Mouse (Mus musculus): ENCODE measurements around the gene Sh3bgrl3. TPM values are rescaled to one million over a fixed set of nuclear protein-coding genes. Genes with fewer than 3 reads are reported as not detected.

The Sh3bgrl3 gene
- polyA plus RNA-seq, 1 experiment from 2014 or later = 220 TPM

DNA sequence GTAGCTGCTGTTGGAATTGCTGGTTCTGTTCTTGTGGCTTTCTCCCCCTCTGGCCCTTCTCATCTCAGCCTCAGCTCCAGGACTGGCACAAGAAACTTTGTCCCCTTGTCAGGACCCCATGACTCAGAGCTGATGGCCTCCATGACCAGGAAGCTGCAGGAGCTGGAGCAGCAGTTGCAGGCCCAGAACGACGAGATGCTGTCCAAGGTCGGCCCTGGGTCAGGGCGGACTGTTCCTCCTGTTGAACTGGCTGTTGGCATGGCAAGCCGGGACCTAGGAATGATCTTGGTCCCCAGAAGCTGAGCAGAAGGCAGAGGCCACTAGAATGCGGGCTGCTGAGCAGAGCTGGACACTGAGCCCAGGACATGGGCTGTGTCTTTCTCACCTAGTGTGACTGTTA is 16.2 kb downstream of the Sh3bgrl3 start:
- Histone ChIP-seq H3K4me3 (ENCODE audit: low read depth, low read length) (no peak overlapping the region), H3K27ac (ENCODE audit: low read depth, low read length) (no peak overlapping the region), H3K4me2 (no peak overlapping the region), H3K27me3 (ENCODE audit: control insufficient read depth, insufficient read depth, low read length) (0 out of 2 replicates have a peak, but pooled peaks cover 2% of the 10 kb centered on the region), H3K9ac (ENCODE audit: low read depth, low read length) (no peak overlapping the region), H3K9me3 (replicated peaks; ENCODE audit: control insufficient read depth, low read length) (no peaks in the 10 kb centered on the region), H3K4me1 (ENCODE audit: control insufficient read depth, insufficient read depth, low read length) (peaks cover 10% of the 10 kb centered on the region), H3K36me3 (ENCODE audit: control insufficient read depth, insufficient read depth, low read length) (no peaks in the 10 kb centered on the region)
- ATAC-seq (replicated peaks; ENCODE audit: insufficient number of reproducible peaks, low FRiP score, low TSS enrichment) = no peak
- 57% methylated on average over 6 of the region's 6 CpGs for WGBS (ENCODE audit: insufficient replicate concordance)

DNA sequence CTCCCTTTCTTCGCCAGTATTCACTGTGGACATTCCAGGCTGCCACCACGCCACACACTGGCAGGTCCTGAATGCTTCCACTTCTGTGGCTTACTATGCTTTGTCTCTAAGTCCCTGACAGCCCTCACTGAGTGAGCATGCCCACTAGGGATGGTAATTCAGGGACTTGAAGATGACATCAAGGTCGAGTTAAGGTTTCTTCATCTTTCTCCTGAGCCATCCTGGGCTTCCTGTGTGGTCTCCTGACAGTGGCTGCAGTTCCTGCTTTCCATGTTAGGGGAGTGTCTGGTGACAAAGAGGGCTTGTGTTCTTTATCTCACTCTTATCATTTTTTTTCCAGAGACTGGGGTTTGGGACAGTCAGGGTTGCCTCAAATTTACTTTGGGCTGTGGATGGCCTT is 17.9 kb downstream of the Sh3bgrl3 start:
- H3K36me3 ChIP-seq (ENCODE audit: control insufficient read depth, insufficient read depth, low read length) = no peaks in the 10 kb centered on the region
- H3K27ac ChIP-seq (ENCODE audit: low read depth, low read length) = no peak overlapping the region
- 39% methylated on average over 3 of the region's 3 CpGs for WGBS (ENCODE audit: insufficient replicate concordance)
- 0 out of 2 replicates have a peak overlapping the region, but pooled peaks have one; percentile 46 for H3K9ac ChIP-seq (ENCODE audit: low read depth, low read length)
- no peaks in the 10 kb centered on the region for H3K9me3 ChIP-seq (replicated peaks; ENCODE audit: control insufficient read depth, low read length)
- no peak overlapping the region for H3K4me3 ChIP-seq (ENCODE audit: low read depth, low read length)
- 0 out of 2 replicates have a peak, but pooled peaks cover 2% of the 10 kb centered on the region for H3K27me3 ChIP-seq (ENCODE audit: control insufficient read depth, insufficient read depth, low read length)
- no peak overlapping the region for H3K4me2 ChIP-seq
- peaks cover 10% of the 10 kb centered on the region for H3K4me1 ChIP-seq (ENCODE audit: control insufficient read depth, insufficient read depth, low read length)
- ATAC-seq (replicated peaks; ENCODE audit: insufficient number of reproducible peaks, low FRiP score, low TSS enrichment) = no peak

DNA sequence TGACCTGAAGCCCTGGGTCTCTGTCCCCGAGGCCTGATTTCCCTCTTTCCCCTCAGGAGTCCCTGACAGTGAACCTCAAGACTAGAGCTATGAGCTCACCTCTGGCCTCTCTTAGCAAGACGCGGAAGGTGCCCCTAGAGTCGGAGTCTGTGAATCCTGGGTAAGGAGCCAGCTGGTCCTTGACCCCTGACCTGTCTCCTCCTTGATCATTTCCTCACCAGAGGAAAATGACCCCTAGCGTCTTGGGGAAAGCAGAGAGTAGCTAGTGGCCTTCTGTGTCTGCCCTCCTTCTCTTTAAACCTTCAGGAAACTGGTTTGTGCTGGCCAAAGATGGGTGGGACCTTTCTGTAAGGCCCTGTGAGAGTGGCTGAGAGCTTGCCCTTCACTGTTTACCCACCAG is 20.4 kb downstream of the Sh3bgrl3 start:
- Histone ChIP-seq H3K4me3 (ENCODE audit: low read depth, low read length) (no peak overlapping the region), H3K9ac (ENCODE audit: low read depth, low read length) (no peak overlapping the region), H3K4me1 (ENCODE audit: control insufficient read depth, insufficient read depth, low read length) (peaks cover 6% of the 10 kb centered on the region), H3K27ac (ENCODE audit: low read depth, low read length) (no peak overlapping the region), H3K9me3 (replicated peaks; ENCODE audit: control insufficient read depth, low read length) (no peaks in the 10 kb centered on the region), H3K36me3 (ENCODE audit: control insufficient read depth, insufficient read depth, low read length) (no peaks in the 10 kb centered on the region), H3K4me2 (no peak overlapping the region), H3K27me3 (ENCODE audit: control insufficient read depth, insufficient read depth, low read length) (0 out of 2 replicates have a peak, but pooled peaks cover 2% of the 10 kb centered on the region)
- no peak for ATAC-seq (replicated peaks; ENCODE audit: insufficient number of reproducible peaks, low FRiP score, low TSS enrichment)
- 41% methylated on average over 5 of the region's 5 CpGs for WGBS (ENCODE audit: insufficient replicate concordance)

DNA sequence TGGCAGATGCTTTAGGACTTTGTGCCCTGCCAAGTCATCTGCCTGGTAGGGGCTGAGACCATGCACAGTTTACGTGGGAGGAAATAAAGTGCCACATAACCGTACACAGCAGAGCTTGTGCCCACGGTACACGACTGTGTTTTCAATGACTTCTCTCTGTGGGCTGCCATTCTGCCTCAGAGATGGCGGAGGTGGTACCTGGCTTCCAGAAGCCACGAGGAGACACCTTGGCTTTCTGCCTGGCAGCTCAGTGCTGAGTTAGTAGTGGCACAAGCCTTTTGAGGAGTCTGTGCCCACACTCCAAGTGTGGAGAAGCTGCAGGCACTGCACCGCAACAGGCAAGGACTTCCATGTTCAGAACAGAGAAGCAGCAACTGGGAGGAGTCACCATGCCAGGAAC is 20.9 kb downstream of the Sh3bgrl3 start:
- H3K9ac ChIP-seq (ENCODE audit: low read depth, low read length) = no peak overlapping the region
- no peak for ATAC-seq (replicated peaks; ENCODE audit: insufficient number of reproducible peaks, low FRiP score, low TSS enrichment)

DNA sequence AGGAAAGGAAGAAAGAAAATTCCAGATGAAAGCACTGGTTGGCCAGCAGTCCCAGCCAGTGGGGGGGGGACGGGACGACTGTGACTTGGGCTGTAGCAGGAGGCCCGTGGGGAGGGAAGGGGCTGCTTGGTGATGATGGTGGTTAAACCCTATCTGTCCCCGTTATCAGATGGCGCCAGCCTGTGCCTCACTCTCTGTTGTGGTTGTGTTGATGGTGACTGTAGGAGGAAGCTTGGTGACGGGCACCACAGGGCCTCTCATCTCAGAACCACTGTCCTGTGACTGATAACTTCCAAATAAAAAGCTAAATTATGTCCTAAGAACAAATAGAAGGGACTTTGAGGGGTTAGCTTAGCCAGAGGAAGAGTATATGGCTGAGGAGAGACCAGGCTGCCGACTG is 22.5 kb downstream of the Sh3bgrl3 start:
- H3K4me1 ChIP-seq (ENCODE audit: control insufficient read depth, insufficient read depth, low read length) = peaks cover 6% of the 10 kb centered on the region
- no peak overlapping the region for H3K4me3 ChIP-seq (ENCODE audit: low read depth, low read length)
- no peak for ATAC-seq (replicated peaks; ENCODE audit: insufficient number of reproducible peaks, low FRiP score, low TSS enrichment)
- H3K36me3 ChIP-seq (ENCODE audit: control insufficient read depth, insufficient read depth, low read length) = no peaks in the 10 kb centered on the region
- H3K4me2 ChIP-seq = no peak overlapping the region
- no peaks in the 10 kb centered on the region for H3K9me3 ChIP-seq (replicated peaks; ENCODE audit: control insufficient read depth, low read length)
- WGBS (ENCODE audit: insufficient replicate concordance) = 54% methylated on average over 7 of the region's 7 CpGs
- 0 out of 2 replicates have a peak, but pooled peaks cover 2% of the 10 kb centered on the region for H3K27me3 ChIP-seq (ENCODE audit: control insufficient read depth, insufficient read depth, low read length)
- H3K27ac ChIP-seq (ENCODE audit: low read depth, low read length) = no peak overlapping the region
- H3K9ac ChIP-seq (ENCODE audit: low read depth, low read length) = no peak overlapping the region

More for the DNA sequence above, 20.9 kb downstream of the Sh3bgrl3 start:
- H3K27me3 ChIP-seq (ENCODE audit: control insufficient read depth, insufficient read depth, low read length) = 0 out of 2 replicates have a peak, but pooled peaks cover 2% of the 10 kb centered on the region
- WGBS (ENCODE audit: insufficient replicate concordance) = 86% methylated on average over 7 of the region's 7 CpGs
- H3K36me3 ChIP-seq (ENCODE audit: control insufficient read depth, insufficient read depth, low read length) = no peaks in the 10 kb centered on the region
- H3K27ac ChIP-seq (ENCODE audit: low read depth, low read length) = no peak overlapping the region
- no peak overlapping the region for H3K4me2 ChIP-seq
- no peaks in the 10 kb centered on the region for H3K9me3 ChIP-seq (replicated peaks; ENCODE audit: control insufficient read depth, low read length)
- no peak overlapping the region for H3K4me3 ChIP-seq (ENCODE audit: low read depth, low read length)
- H3K4me1 ChIP-seq (ENCODE audit: control insufficient read depth, insufficient read depth, low read length) = peaks cover 6% of the 10 kb centered on the region

DNA sequence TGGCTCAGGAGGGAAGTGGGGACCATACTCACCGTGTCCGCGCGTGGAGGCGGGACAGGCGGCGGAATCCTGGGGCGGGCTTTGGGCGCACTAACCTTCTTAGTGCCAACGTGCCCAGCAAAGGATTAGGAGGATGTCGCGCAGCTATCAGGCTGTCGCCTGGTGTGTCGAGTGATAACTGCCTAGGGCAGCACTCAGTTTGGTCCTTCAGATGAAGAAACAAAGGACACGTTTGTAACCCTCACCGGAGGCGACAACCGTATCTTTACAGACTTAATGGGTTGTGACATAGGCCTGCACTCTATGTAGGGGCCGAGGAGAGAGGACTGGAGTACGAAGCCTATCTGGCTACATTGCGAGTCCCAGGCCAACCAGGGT is 25.9 kb downstream of the Sh3bgrl3 start:
- 3% methylated on average over 21 of the region's 21 CpGs for WGBS (ENCODE audit: insufficient replicate concordance)
- no peak overlapping the region for H3K27ac ChIP-seq (ENCODE audit: low read depth, low read length)
- no peaks in the 10 kb centered on the region for H3K9me3 ChIP-seq (replicated peaks; ENCODE audit: control insufficient read depth, low read length)
- ATAC-seq (replicated peaks; ENCODE audit: insufficient number of reproducible peaks, low FRiP score, low TSS enrichment) = no peak
- H3K27me3 ChIP-seq (ENCODE audit: control insufficient read depth, insufficient read depth, low read length) = no peaks in the 10 kb centered on the region
- peak overlapping the region; percentile 68 for H3K4me3 ChIP-seq (ENCODE audit: low read depth, low read length)
- H3K36me3 ChIP-seq (ENCODE audit: control insufficient read depth, insufficient read depth, low read length) = no peaks in the 10 kb centered on the region
- H3K4me1 ChIP-seq (ENCODE audit: control insufficient read depth, insufficient read depth, low read length) = peaks cover 6% of the 10 kb centered on the region; the same call in 1 of the 2 replicates
- peak overlapping the region; percentile 74 for H3K4me2 ChIP-seq
- peak overlapping the region; percentile 50 for H3K9ac ChIP-seq (ENCODE audit: low read depth, low read length)

DNA sequence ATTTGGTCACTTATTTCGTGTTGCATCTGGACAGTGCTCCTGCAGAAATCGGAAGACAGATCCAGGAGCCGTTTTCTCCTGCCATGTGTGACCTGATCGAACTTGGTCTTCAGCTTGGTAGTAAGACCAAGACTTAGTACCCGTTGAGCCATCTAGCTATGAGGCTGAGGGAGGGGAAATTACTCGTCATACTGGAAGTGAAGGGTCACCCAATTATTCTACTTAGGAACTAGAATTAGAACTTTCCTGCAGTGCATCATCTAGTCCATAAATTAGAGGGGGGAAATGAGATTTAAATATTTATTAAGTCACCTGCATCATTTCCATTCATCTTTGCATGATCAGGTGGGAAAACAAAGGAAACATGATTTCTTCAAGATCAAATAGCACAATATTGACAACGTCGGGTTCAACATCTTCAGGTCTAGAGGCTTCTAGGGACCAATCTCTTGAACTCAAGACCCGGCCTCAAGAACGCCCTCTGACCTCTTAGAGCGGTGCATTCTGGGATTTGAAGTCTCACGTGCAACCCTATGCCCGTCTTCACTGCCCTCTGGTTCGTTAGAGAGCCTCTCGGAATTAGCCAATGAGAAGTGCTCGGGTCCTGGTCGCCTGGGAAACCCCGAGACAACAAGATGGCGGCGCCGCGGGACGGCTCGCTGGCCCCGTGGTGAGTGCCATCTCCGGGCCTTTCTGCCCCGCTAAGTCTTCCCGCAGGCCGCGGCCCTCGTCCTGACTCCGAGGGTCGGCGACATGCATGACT is 26.4 kb downstream of the Sh3bgrl3 start, which contains the start of gene Ubxn11:
Gene Ubxn11, plus strand, starts transcription at position 592 of the 763 bp plus-strand sequence.
- Histone ChIP-seq H3K9ac (ENCODE audit: low read depth, low read length) (peak within 1 kb of the TSS; percentile 50), H3K4me2 (peak within 1 kb of the TSS; percentile 74), H3K27ac (ENCODE audit: low read depth, low read length) (no peak within 1 kb of the TSS), H3K9me3 (replicated peaks; ENCODE audit: control insufficient read depth, low read length) (no peaks in the 10 kb centered on the region), H3K27me3 (ENCODE audit: control insufficient read depth, insufficient read depth, low read length) (no peaks in the 10 kb centered on the region), H3K36me3 (ENCODE audit: control insufficient read depth, insufficient read depth, low read length) (no peaks in the 10 kb centered on the region), H3K4me3 (ENCODE audit: low read depth, low read length) (peak within 1 kb of the TSS; percentile 68), H3K4me1 (ENCODE audit: control insufficient read depth, insufficient read depth, low read length) (peaks cover 6% of the 10 kb centered on the region; the same call in 1 of the 2 replicates)
- 18% methylated on average over 34 of the region's 34 CpGs for WGBS (ENCODE audit: insufficient replicate concordance)
- ATAC-seq (replicated peaks; ENCODE audit: insufficient number of reproducible peaks, low FRiP score, low TSS enrichment) = peak; percentile 83

DNA sequence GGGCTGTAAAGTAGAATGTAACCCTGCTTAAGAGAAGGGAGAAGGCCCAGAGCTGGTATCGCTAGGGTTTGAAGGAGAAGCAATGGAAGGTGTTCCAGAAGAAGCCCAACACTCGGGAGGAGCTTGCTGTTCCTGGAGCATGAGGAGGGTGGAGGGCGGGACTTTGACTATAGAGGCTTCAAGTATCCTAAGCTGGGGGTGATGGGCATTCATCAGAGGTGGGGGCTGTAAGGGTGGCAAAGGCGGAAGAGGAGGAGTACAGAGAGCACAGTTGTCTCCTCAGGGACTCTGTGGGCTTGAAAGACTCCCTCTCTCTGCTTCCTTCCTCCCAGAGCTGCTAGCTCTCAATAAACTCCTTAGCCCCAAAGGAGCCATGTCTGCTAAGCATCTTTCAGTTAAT is 28.3 kb downstream of the Sh3bgrl3 start:
- Histone ChIP-seq H3K36me3 (ENCODE audit: control insufficient read depth, insufficient read depth, low read length) (no peaks in the 10 kb centered on the region), H3K27ac (ENCODE audit: low read depth, low read length) (no peak overlapping the region), H3K4me2 (no peak overlapping the region), H3K27me3 (ENCODE audit: control insufficient read depth, insufficient read depth, low read length) (no peaks in the 10 kb centered on the region), H3K4me1 (ENCODE audit: control insufficient read depth, insufficient read depth, low read length) (peaks cover 6% of the 10 kb centered on the region; the same call in 1 of the 2 replicates), H3K9ac (ENCODE audit: low read depth, low read length) (no peak overlapping the region), H3K4me3 (ENCODE audit: low read depth, low read length) (no peak overlapping the region), H3K9me3 (replicated peaks; ENCODE audit: control insufficient read depth, low read length) (no peaks in the 10 kb centered on the region)
- 69% methylated on average over 4 of the region's 4 CpGs for WGBS (ENCODE audit: insufficient replicate concordance)
- ATAC-seq (replicated peaks; ENCODE audit: insufficient number of reproducible peaks, low FRiP score, low TSS enrichment) = no peak

Measured in heart, embryonic 11.5 days (tissue).